Mouse (Mus musculus) lung, postnatal 0 days (tissue): ENCODE measurements around the gene H2-M10.4.

Experiments used
- CTCF ChIP-seq: IDR thresholded peaks from 2 replicates; pipeline ENCODE4 v1.5.1; 2016; ENCODE audit warnings: antibody characterized with exemption, mild to moderate bottlenecking
- EP300 ChIP-seq: IDR thresholded peaks from 2 replicates; pipeline ENCODE4 v1.6.1; 2016; ENCODE audit warnings: antibody characterized with exemption, mild to moderate bottlenecking, control low read depth

DNA sequence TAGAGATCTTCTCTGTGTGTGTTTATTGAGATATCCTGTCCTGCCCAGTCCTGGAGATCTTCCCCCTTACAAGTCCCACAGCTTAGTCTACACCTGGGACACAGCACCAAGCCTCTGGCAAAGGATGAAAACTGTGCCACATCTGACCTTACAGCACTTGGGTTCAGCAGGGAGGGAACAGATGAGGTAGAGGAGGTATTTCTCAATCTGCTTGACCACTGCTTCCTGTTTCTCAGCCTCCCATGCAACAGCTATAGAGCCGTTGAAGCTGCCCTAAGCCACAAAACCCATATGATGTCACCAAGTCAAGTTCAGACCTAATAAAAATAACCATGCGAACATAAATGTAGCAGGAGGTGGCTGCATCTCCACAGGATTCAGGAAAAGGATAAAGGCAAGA lies 30.7 kb downstream of the H2-M10.4 start:
- TF ChIP-seq CTCF, result no peak
- no peak for TF ChIP-seq EP300
